ENCODE assay signal across 15 mouse cellular contexts in genomic region chr9:16353049-16353724, GRCm38 (mm10).
DNase-seq lines count a peak whose midpoint lies in the region; ATAC-seq lines count a peak whose summit lies in the region.
"Had no signal": no experiment of that assay in that cellular context is flagged by ENCODE, and none has a peak within 500 bp of the region (broad histone marks: within the 10 kb centered on the region; RNA-seq: fewer than 3 reads in every experiment).

No protein-coding gene starts in this region.

- H3K9ac ChIP-seq in forebrain, embryonic 15.5 days (replicated peaks): no peak overlapping the region
- no peak overlapping the region for H3K9ac ChIP-seq in neural tube, embryonic 14.5 days (replicated peaks; ENCODE audit: low read depth, low read length)
- no peak overlapping the region for H3K9ac ChIP-seq in intestine, embryonic 15.5 days
- H3K9ac ChIP-seq: limb, embryonic 15.5 days; lung, embryonic 14.5 days had no signal

- peak overlapping the region; percentile 50 for H3K27ac ChIP-seq in forebrain, embryonic 15.5 days (replicated peaks)
- peak overlapping the region; percentile 80 for H3K27ac ChIP-seq in midbrain, embryonic 10.5 days (replicated peaks)
- no peak overlapping the region for H3K27ac ChIP-seq in neural tube, embryonic 14.5 days (ENCODE audit: low read depth, low read length)
- no peak overlapping the region for H3K27ac ChIP-seq in intestine, embryonic 15.5 days
- H3K27ac ChIP-seq: kidney, postnatal 0 days; limb, embryonic 15.5 days had no signal

- peak overlapping the region; percentile 1; the same call in 1 of the 2 replicates for H3K4me2 ChIP-seq in forebrain, embryonic 15.5 days (replicated peaks)
- no peak overlapping the region for H3K4me2 ChIP-seq in neural tube, embryonic 14.5 days (ENCODE audit: low read depth, low read length)
- H3K4me2 ChIP-seq in intestine, embryonic 15.5 days (replicated peaks): no peak overlapping the region
- H3K4me2 ChIP-seq: limb, embryonic 15.5 days; lung, embryonic 14.5 days had no signal

- WGBS in forebrain, embryonic 15.5 days: 3% methylated on average over 4 of the region's 4 CpGs
- 18% methylated on average over 4 of the region's 4 CpGs for WGBS in midbrain, embryonic 10.5 days
- WGBS in neural tube, embryonic 14.5 days: 10% methylated on average over 4 of the region's 4 CpGs
- WGBS in intestine, embryonic 15.5 days: 41% methylated on average over 4 of the region's 4 CpGs

- DNase-seq in embryo, embryonic 10 days (ENCODE audit: low spot score): peak; percentile 64
- peak; percentile 64 for DNase-seq in midbrain, embryonic 10.5 days (ENCODE audit: low spot score)
- no peak for DNase-seq in urinary bladder, adult 18-20 months (ENCODE audit: low spot score in 2 of 2)
- no peak for DNase-seq in layer of hippocampus, adult 9-11 months
- DNase-seq in gastrocnemius, adult 8-10 months (ENCODE audit: low spot score in 2 of 2): no peak
- DNase-seq: heart, adult 11 months; lung, embryonic 14.5 days; thymus, adult 18-20 months had no signal

- ATAC-seq in forebrain, embryonic 15.5 days (replicated peaks): peak; percentile 83
- ATAC-seq in neural tube, embryonic 14.5 days (ENCODE audit: low read depth): peak; percentile 8; the same call in 1 of the 2 replicates
- no peak for ATAC-seq in intestine, embryonic 15.5 days
- ATAC-seq: activated CD4-positive, CD25-positive, alpha-beta regulatory T cell, adult 4 months had no signal

- H3K9me3 ChIP-seq in forebrain, embryonic 15.5 days: no peaks in the 10 kb centered on the region
- no peaks in the 10 kb centered on the region for H3K9me3 ChIP-seq in midbrain, embryonic 10.5 days (replicated peaks)
- no peaks in the 10 kb centered on the region for H3K9me3 ChIP-seq in neural tube, embryonic 14.5 days (ENCODE audit: control insufficient read depth, low read length)
- no peaks in the 10 kb centered on the region for H3K9me3 ChIP-seq in intestine, embryonic 15.5 days
- H3K9me3 ChIP-seq: limb, embryonic 15.5 days; megakaryocyte, embryonic 14.5 days had no signal

- H3K27me3 ChIP-seq in forebrain, embryonic 15.5 days: no peaks in the 10 kb centered on the region
- no peaks in the 10 kb centered on the region for H3K27me3 ChIP-seq in midbrain, embryonic 10.5 days (ENCODE audit: low read depth, poor library complexity, severe bottlenecking)
- no peaks in the 10 kb centered on the region for H3K27me3 ChIP-seq in neural tube, embryonic 14.5 days (ENCODE audit: control insufficient read depth, insufficient read depth, low read length)
- H3K27me3 ChIP-seq in intestine, embryonic 15.5 days (replicated peaks): no peaks in the 10 kb centered on the region
- H3K27me3 ChIP-seq: limb, embryonic 15.5 days; megakaryocyte, embryonic 14.5 days had no signal

- no peak overlapping the region for H3K4me3 ChIP-seq in forebrain, embryonic 15.5 days
- peak overlapping the region; percentile 34; the same call in 1 of the 2 replicates for H3K4me3 ChIP-seq in midbrain, embryonic 10.5 days
- H3K4me3 ChIP-seq in neural tube, embryonic 14.5 days (ENCODE audit: low read depth, low read length): no peak overlapping the region
- no peak overlapping the region for H3K4me3 ChIP-seq in intestine, embryonic 15.5 days (replicated peaks)
- H3K4me3 ChIP-seq: limb, embryonic 15.5 days; megakaryocyte, embryonic 14.5 days had no signal

- H3K36me3 ChIP-seq in forebrain, embryonic 15.5 days: no peaks in the 10 kb centered on the region
- H3K36me3 ChIP-seq in midbrain, embryonic 10.5 days: no peaks in the 10 kb centered on the region
- H3K36me3 ChIP-seq in neural tube, embryonic 14.5 days (ENCODE audit: control insufficient read depth, insufficient read depth, low read length): no peaks in the 10 kb centered on the region
- H3K36me3 ChIP-seq in intestine, embryonic 15.5 days: no peaks in the 10 kb centered on the region
- H3K36me3 ChIP-seq: limb, embryonic 15.5 days had no signal

- H3K4me1 ChIP-seq in forebrain, embryonic 15.5 days: peaks cover 23% of the 10 kb centered on the region
- H3K4me1 ChIP-seq in midbrain, embryonic 10.5 days: peaks cover 64% of the 10 kb centered on the region
- 0 out of 2 replicates have a peak, but pooled peaks cover 3% of the 10 kb centered on the region for H3K4me1 ChIP-seq in neural tube, embryonic 14.5 days (ENCODE audit: control insufficient read depth, insufficient read depth, low read length)
- no peaks in the 10 kb centered on the region for H3K4me1 ChIP-seq in intestine, embryonic 15.5 days (replicated peaks)
- H3K4me1 ChIP-seq: limb, embryonic 15.5 days; megakaryocyte, embryonic 14.5 days had no signal

Comparison
In these comparisons a context has a peak if more than half of its experiments do, and no peak if none do; other contexts are left out.
1. DNase-seq: peak in embryo, embryonic 10 days (single experiment) and midbrain, embryonic 10.5 days (single experiment); none in urinary bladder, adult 18-20 months (0 of 2), layer of hippocampus, adult 9-11 months (single experiment) and gastrocnemius, adult 8-10 months (0 of 2).
2. H3K27ac ChIP-seq: peak in forebrain, embryonic 15.5 days (single experiment) and midbrain, embryonic 10.5 days (single experiment); none in neural tube, embryonic 14.5 days (single experiment) and intestine, embryonic 15.5 days (single experiment).